Mouse (Mus musculus): ENCODE results near the gene Fut1. TPM values are rescaled to one million over a fixed set of nuclear protein-coding genes. Genes with fewer than 3 reads are reported as not detected.

The Fut1 gene
- polyA plus RNA-seq, 1 experiment from 2014 or later = not detected

DNA sequence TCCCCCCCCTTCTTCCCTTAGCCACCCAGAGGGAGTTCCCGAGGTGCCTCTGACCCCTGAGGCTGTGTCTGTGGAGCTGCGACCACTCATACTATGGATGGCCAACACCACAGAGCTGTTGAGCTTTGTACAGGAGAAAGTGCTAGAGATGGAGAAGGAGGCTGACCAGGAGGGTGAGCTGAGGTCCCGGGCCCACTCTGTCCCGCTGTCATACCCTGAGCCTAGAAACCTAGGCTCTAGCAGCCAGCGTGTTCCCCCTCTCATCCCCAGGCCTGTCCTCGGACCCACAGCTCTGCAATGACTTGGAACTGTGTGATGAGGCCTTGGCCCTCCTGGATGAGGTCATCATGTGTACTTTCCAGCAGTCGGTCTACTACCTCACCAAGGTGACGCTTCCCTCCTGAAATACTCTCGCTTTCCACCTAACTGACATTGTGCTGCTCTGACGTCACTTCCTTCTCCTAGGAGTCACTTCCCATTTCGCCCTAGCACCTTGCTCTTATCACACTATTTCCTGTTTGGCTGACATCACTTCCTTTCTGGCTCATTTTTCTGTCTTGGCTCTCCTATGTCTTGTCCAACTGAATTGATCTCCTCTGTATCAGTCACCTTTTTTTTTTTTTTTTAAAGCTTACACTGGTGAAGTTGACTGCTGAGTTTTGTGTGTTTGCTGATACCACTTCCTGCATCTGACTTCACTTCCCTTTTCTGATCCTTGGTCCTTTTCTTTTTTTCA is 18.0 kb downstream of the Fut1 start:
- Histone ChIP-seq H3K36me3 (replicated peaks) (peaks cover 8% of the 10 kb centered on the region; the same call in 1 of the 2 replicates), H3K27me3 (replicated peaks) (peaks cover 11% of the 10 kb centered on the region; the same call in 1 of the 2 replicates), H3K9ac (no peak overlapping the region), H3K27ac (no peak overlapping the region), H3K4me1 (peaks cover 18% of the 10 kb centered on the region), H3K4me3 (no peak overlapping the region), H3K4me2 (no peak overlapping the region), H3K9me3 (no peaks in the 10 kb centered on the region)
- 93% methylated on average over 11 of the region's 11 CpGs for WGBS
- no peak for ATAC-seq (replicated peaks)

GRCm38 (mm10) chr7:45635711-45636688 is 18.9 kb downstream of the Fut1 start:
- peaks cover 11% of the 10 kb centered on the region; the same call in 1 of the 2 replicates for H3K27me3 ChIP-seq (replicated peaks)
- H3K4me1 ChIP-seq = peaks cover 16% of the 10 kb centered on the region
- ATAC-seq (replicated peaks) = no peak
- H3K36me3 ChIP-seq (replicated peaks) = peaks cover 8% of the 10 kb centered on the region; the same call in 1 of the 2 replicates
- no peak overlapping the region for H3K4me2 ChIP-seq
- H3K9ac ChIP-seq = no peak overlapping the region
- WGBS = 85% methylated on average over 15 of the region's 15 CpGs
- H3K4me3 ChIP-seq = no peak overlapping the region
- no peaks in the 10 kb centered on the region for H3K9me3 ChIP-seq
- H3K27ac ChIP-seq = no peak overlapping the region

- ATAC-seq (replicated peaks) = no peak
- Histone ChIP-seq H3K9me3 (no peaks in the 10 kb centered on the region), H3K4me2 (no peak overlapping the region; the same call in 1 of the 2 replicates), H3K27ac (no peak overlapping the region), H3K9ac (no peak overlapping the region), H3K36me3 (replicated peaks) (peaks cover 8% of the 10 kb centered on the region; the same call in 1 of the 2 replicates), H3K4me1 (peaks cover 15% of the 10 kb centered on the region), H3K4me3 (peak overlapping the region; percentile 35; the same call in 1 of the 2 replicates), H3K27me3 (replicated peaks) (peaks cover 6% of the 10 kb centered on the region; the same call in 1 of the 2 replicates)
- 94% methylated on average over 6 of the region's 6 CpGs for WGBS
Measured at GRCm38 (mm10) chr7:45637710-45638109, 20.6 kb downstream of the Fut1 start.

- peaks cover 8% of the 10 kb centered on the region; the same call in 1 of the 2 replicates for H3K36me3 ChIP-seq (replicated peaks)
- H3K4me2 ChIP-seq = peak overlapping the region; percentile 56
- no peak overlapping the region for H3K9ac ChIP-seq
- peak overlapping the region; percentile 60 for H3K27ac ChIP-seq
- WGBS = 18% methylated on average over 29 of the region's 29 CpGs
- no peaks in the 10 kb centered on the region; the same call in 1 of the 2 replicates for H3K27me3 ChIP-seq (replicated peaks)
- no peaks in the 10 kb centered on the region for H3K9me3 ChIP-seq
- peaks cover 20% of the 10 kb centered on the region for H3K4me1 ChIP-seq
- H3K4me3 ChIP-seq = peak overlapping the region; percentile 35
- ATAC-seq (replicated peaks) = peak; percentile 90
Measured at GRCm38 (mm10) chr7:45638623-45639401, 21.7 kb downstream of the Fut1 start.

DNA sequence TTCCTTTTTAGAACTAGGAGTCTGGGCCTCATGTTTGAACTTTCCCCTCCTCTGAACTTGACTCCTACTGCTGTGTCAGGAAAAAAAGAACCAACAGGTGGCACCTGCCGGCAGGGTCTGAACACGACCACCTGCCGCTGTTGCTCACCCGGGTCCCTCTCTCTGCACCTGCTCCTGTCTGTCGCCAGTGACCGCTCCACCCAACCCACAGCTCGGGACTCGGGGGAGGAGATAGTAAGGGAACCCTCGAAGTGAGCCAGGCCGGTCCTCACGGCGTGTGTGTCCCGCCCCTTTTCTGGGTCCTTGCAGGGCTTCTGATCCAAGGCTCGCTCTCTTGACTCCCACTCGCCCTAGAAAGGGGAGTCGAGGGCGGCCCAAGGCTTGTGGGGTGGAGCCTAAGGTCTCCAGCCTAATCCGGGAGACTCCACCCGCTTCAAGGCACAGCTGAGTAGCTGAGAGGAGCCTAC is 22.5 kb downstream of the Fut1 start, which contains the start of gene Mamstr:
Gene Mamstr (plus strand): TSS at position 417 of the 467 bp plus-strand sequence.
- H3K27me3 ChIP-seq (replicated peaks) = no peaks in the 10 kb centered on the region; the same call in 1 of the 2 replicates
- no peak for ATAC-seq (replicated peaks)

DNA sequence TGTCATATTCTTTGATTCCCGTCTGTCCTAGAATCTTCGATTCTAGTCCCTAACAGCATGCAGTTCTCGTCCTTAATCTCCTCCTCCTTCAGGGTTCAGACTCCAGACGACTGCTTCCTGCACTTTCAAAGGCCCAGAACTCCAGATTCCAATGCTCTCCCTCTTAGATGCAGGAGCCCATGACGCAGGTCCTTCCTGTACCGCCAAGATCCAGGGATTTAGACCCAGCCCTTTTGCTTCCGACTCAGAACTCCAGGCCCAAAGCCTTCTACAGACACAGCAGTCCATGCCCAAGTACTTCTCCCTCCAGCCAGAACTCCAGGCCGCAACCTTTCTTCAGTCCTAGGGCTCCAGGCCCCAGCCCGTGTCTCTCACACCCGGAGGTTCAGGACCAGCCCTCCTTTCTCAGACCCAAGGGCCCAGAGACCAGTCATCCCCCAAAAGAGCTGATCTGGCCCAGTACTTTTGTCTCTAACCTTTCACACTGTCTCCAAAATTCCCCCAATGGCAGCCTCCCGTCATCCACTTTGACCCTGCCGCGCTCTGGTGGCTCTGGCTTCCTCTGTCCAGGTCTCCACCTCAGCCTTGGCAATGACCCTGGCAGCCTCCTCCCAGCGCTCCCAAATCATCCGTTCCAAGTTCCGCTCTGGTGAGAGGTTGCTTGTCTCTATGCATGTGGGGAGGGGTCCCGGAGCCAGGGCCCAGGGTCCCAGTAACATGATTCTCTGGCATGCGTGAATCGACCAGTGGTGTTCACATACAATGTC is 23.3 kb downstream of the Fut1 start:
- H3K4me3 ChIP-seq = no peak overlapping the region
- H3K9me3 ChIP-seq = no peaks in the 10 kb centered on the region
- peaks cover 32% of the 10 kb centered on the region for H3K4me1 ChIP-seq
- H3K9ac ChIP-seq = no peak overlapping the region
- H3K36me3 ChIP-seq (replicated peaks) = peaks cover 8% of the 10 kb centered on the region; the same call in 1 of the 2 replicates
- no peak for ATAC-seq (replicated peaks)
- 74% methylated on average over 19 of the region's 19 CpGs for WGBS
- no peaks in the 10 kb centered on the region; the same call in 1 of the 2 replicates for H3K27me3 ChIP-seq (replicated peaks)
- no peak overlapping the region for H3K4me2 ChIP-seq
- H3K27ac ChIP-seq = no peak overlapping the region

More for the DNA sequence above, 22.5 kb downstream of the Fut1 start, which contains the start of gene Mamstr:
- Histone ChIP-seq H3K4me1 (peaks cover 27% of the 10 kb centered on the region), H3K9me3 (no peaks in the 10 kb centered on the region), H3K36me3 (replicated peaks) (peaks cover 8% of the 10 kb centered on the region; the same call in 1 of the 2 replicates), H3K9ac (no peak within 1 kb of the TSS), H3K27ac (no peak within 1 kb of the TSS), H3K4me2 (no peak within 1 kb of the TSS), H3K4me3 (no peak within 1 kb of the TSS)
- 23% methylated on average over 19 of the region's 19 CpGs for WGBS

DNA sequence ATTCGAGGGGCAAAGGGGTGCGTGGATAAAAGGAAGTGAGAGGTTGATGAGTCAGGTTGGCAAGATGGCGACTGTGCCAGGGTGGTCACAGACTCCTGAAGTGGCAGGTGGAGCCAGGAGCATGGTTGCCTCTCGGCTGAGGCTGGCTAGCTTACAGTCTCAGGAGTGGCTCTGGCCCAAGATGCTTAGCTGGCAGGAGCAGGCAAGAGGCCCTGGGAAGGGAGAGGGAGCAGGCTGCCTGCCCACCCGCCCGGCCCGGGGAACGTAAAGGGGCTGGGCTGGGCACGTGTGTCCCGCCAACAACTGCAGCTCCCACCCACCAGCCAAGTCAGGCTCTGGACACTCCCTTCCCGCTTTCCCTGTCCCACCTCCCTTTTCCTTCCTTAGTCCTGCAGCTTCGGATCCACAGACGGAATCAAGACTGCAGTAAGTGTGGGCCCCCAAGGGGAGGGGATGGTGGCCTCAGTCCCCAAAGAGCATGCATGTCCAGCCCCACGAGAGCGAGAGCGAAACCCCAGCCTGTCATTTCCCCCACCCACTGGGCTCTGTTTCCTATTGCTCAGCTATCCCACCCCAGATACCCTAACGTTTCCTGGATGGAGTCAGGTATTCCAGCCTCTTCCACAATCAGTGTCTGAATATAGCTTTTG is 24.4 kb downstream of the Fut1 start:
- H3K27me3 ChIP-seq (replicated peaks) = no peaks in the 10 kb centered on the region; the same call in 1 of the 2 replicates
- no peak for ATAC-seq (replicated peaks)
- no peak overlapping the region for H3K4me3 ChIP-seq
- no peak overlapping the region for H3K27ac ChIP-seq
- no peaks in the 10 kb centered on the region for H3K9me3 ChIP-seq
- 71% methylated on average over 17 of the region's 17 CpGs for WGBS
- peaks cover 2% of the 10 kb centered on the region; the same call in 1 of the 2 replicates for H3K36me3 ChIP-seq (replicated peaks)
- no peak overlapping the region for H3K4me2 ChIP-seq
- H3K9ac ChIP-seq = no peak overlapping the region
- H3K4me1 ChIP-seq = peaks cover 32% of the 10 kb centered on the region

GRCm38 (mm10) chr7:45642083-45642482 is 25.0 kb downstream of the Fut1 start:
- Histone ChIP-seq H3K9me3 (no peaks in the 10 kb centered on the region), H3K27ac (no peak overlapping the region), H3K27me3 (replicated peaks) (no peaks in the 10 kb centered on the region; the same call in 1 of the 2 replicates), H3K4me2 (no peak overlapping the region; the same call in 1 of the 2 replicates), H3K4me3 (no peak overlapping the region), H3K36me3 (replicated peaks) (no peaks in the 10 kb centered on the region), H3K9ac (no peak overlapping the region), H3K4me1 (peaks cover 32% of the 10 kb centered on the region)
- ATAC-seq (replicated peaks) = no peak
- 82% methylated on average over 5 of the region's 5 CpGs for WGBS

GRCm38 (mm10) chr7:45642503-45643255 is 25.6 kb downstream of the Fut1 start:
- Histone ChIP-seq H3K4me2 (peak overlapping the region; percentile 64), H3K36me3 (replicated peaks) (no peaks in the 10 kb centered on the region), H3K27ac (peak overlapping the region; percentile 87), H3K27me3 (replicated peaks) (no peaks in the 10 kb centered on the region; the same call in 1 of the 2 replicates), H3K9me3 (no peaks in the 10 kb centered on the region), H3K4me3 (peak overlapping the region; percentile 46), H3K4me1 (peaks cover 32% of the 10 kb centered on the region), H3K9ac (peak overlapping the region; percentile 66)
- ATAC-seq (replicated peaks) = no peak
- 40% methylated on average over 16 of the region's 16 CpGs for WGBS
